Comparison of ENCODE assay signal across 30 mouse cellular contexts in the genomic region with DNA sequence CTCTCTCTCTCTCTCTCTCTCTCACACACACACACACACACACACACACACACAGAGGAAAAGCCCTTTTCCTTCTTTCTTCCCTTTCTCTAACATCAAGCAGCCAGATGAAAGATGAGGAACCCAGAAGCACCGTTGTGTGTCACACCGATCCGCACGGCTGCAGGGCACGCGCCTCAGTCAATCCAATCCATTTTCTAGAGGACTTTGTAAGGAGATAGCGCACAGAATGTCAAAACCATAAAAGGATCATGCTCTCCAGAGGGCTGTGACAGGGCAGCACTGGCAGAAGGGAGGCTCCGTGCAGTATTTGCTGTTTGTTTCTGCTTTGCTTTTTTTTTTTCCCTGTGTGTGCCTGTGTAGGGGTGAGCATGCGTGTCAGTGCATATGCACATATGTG.
DNase-seq lines count a peak whose midpoint lies in the region; ATAC-seq and TF ChIP-seq lines count a peak whose summit lies in the region.
"Had no signal": no experiment of that assay in that cellular context is flagged by ENCODE, and none has a peak within 500 bp of the region (broad histone marks: within the 10 kb centered on the region; RNA-seq: fewer than 3 reads in every experiment).

No protein-coding gene starts in this region.

- H3K4me3 ChIP-seq in hindbrain, embryonic 14.5 days (replicated peaks; ENCODE audit: low read length) = no peak overlapping the region
- H3K4me3 ChIP-seq in hindbrain, embryonic 11.5 days (ENCODE audit: low read depth, low read length) = no peak overlapping the region
- H3K4me3 ChIP-seq in midbrain, embryonic 15.5 days = no peak overlapping the region
- no peak overlapping the region for H3K4me3 ChIP-seq in midbrain, embryonic 10.5 days
- H3K4me3 ChIP-seq in neural tube, embryonic 15.5 days (replicated peaks) = no peak overlapping the region
- H3K4me3 ChIP-seq: embryonic facial prominence, embryonic 10.5 days; embryonic facial prominence, embryonic 13.5 days; erythroblast, embryonic 14.5 days; forebrain, embryonic 12.5 days; forebrain, embryonic 15.5 days; heart, embryonic 13.5 days had no signal

- H3K27ac ChIP-seq in hindbrain, embryonic 14.5 days = peak overlapping the region; percentile 51; the same call in 1 of the 2 replicates
- no peak overlapping the region for H3K27ac ChIP-seq in hindbrain, embryonic 11.5 days (ENCODE audit: low read depth, low read length)
- peak overlapping the region; percentile 32; the same call in 1 of the 2 replicates for H3K27ac ChIP-seq in midbrain, embryonic 15.5 days
- no peak overlapping the region for H3K27ac ChIP-seq in midbrain, embryonic 10.5 days (replicated peaks)
- H3K27ac ChIP-seq in neural tube, embryonic 15.5 days (replicated peaks) = peak overlapping the region; percentile 61
- H3K27ac ChIP-seq: embryonic facial prominence, embryonic 10.5 days; embryonic facial prominence, embryonic 13.5 days; forebrain, embryonic 12.5 days; forebrain, embryonic 15.5 days; heart, embryonic 13.5 days had no signal

- WGBS in hindbrain, embryonic 14.5 days = 59% methylated on average over 9 of the region's 9 CpGs
- 87% methylated on average over 9 of the region's 9 CpGs for WGBS in hindbrain, embryonic 11.5 days
- WGBS in midbrain, embryonic 15.5 days = 57% methylated on average over 9 of the region's 9 CpGs
- WGBS in midbrain, embryonic 10.5 days = 88% methylated on average over 9 of the region's 9 CpGs
- 48% methylated on average over 9 of the region's 9 CpGs for WGBS in neural tube, embryonic 15.5 days

- no peaks in the 10 kb centered on the region for H3K9me3 ChIP-seq in hindbrain, embryonic 14.5 days (ENCODE audit: control insufficient read depth, low read length)
- H3K9me3 ChIP-seq in hindbrain, embryonic 11.5 days (ENCODE audit: control insufficient read depth, low read length) = no peaks in the 10 kb centered on the region
- H3K9me3 ChIP-seq in midbrain, embryonic 15.5 days = no peaks in the 10 kb centered on the region
- H3K9me3 ChIP-seq in midbrain, embryonic 10.5 days (replicated peaks) = no peaks in the 10 kb centered on the region
- H3K9me3 ChIP-seq in neural tube, embryonic 15.5 days (replicated peaks) = no peaks in the 10 kb centered on the region
- H3K9me3 ChIP-seq: embryonic facial prominence, embryonic 10.5 days; embryonic facial prominence, embryonic 13.5 days; forebrain, embryonic 12.5 days; forebrain, embryonic 15.5 days; heart, embryonic 13.5 days had no signal

- no peak overlapping the region for H3K4me2 ChIP-seq in hindbrain, embryonic 14.5 days (replicated peaks)
- no peak overlapping the region for H3K4me2 ChIP-seq in hindbrain, embryonic 11.5 days (replicated peaks; ENCODE audit: low read depth, low read length)
- no peak overlapping the region for H3K4me2 ChIP-seq in midbrain, embryonic 15.5 days
- no peak overlapping the region for H3K4me2 ChIP-seq in neural tube, embryonic 15.5 days
- H3K4me2 ChIP-seq: embryonic facial prominence, embryonic 13.5 days; forebrain, embryonic 12.5 days; forebrain, embryonic 15.5 days; heart, embryonic 13.5 days had no signal

- H3K4me1 ChIP-seq in hindbrain, embryonic 14.5 days (replicated peaks; ENCODE audit: control insufficient read depth, insufficient read depth, low read length) = peaks cover 24% of the 10 kb centered on the region
- no peaks in the 10 kb centered on the region for H3K4me1 ChIP-seq in hindbrain, embryonic 11.5 days (replicated peaks; ENCODE audit: control insufficient read depth, insufficient read depth, low read length)
- H3K4me1 ChIP-seq in midbrain, embryonic 15.5 days = peaks cover 15% of the 10 kb centered on the region
- no peaks in the 10 kb centered on the region for H3K4me1 ChIP-seq in midbrain, embryonic 10.5 days
- H3K4me1 ChIP-seq in neural tube, embryonic 15.5 days = peaks cover 25% of the 10 kb centered on the region
- H3K4me1 ChIP-seq: embryonic facial prominence, embryonic 10.5 days; embryonic facial prominence, embryonic 13.5 days; forebrain, embryonic 12.5 days; forebrain, embryonic 15.5 days; heart, embryonic 13.5 days had no signal

- TF ChIP-seq POLR2A in brain, embryonic 14.5 days (IDR thresholded peaks at IDR 0.05; ENCODE audit: borderline replicate concordance, extremely low read depth, insufficient read depth, insufficient read length, poor library complexity, severe bottlenecking) = no peak

- no peaks in the 10 kb centered on the region for H3K27me3 ChIP-seq in hindbrain, embryonic 14.5 days (ENCODE audit: control insufficient read depth, insufficient read depth, low read length)
- H3K27me3 ChIP-seq in hindbrain, embryonic 11.5 days (ENCODE audit: control insufficient read depth, insufficient read depth, low read length) = no peaks in the 10 kb centered on the region
- H3K27me3 ChIP-seq in midbrain, embryonic 15.5 days (replicated peaks) = no peaks in the 10 kb centered on the region
- no peaks in the 10 kb centered on the region for H3K27me3 ChIP-seq in midbrain, embryonic 10.5 days (ENCODE audit: low read depth, poor library complexity, severe bottlenecking)
- no peaks in the 10 kb centered on the region for H3K27me3 ChIP-seq in neural tube, embryonic 15.5 days (replicated peaks)
- H3K27me3 ChIP-seq: CH12.LX; embryonic facial prominence, embryonic 13.5 days had no signal

- no peak for TF ChIP-seq CTCF in brain, embryonic 14.5 days (IDR thresholded peaks at IDR 0.05; ENCODE audit: borderline replicate concordance, extremely low read depth, insufficient read depth, insufficient read length)

- DNase-seq in hindbrain, embryonic 14.5 days (ENCODE audit: low spot score) = no peak
- DNase-seq in hindbrain, embryonic 11.5 days (ENCODE audit: low spot score) = no peak
- no peak for DNase-seq in midbrain, embryonic 10.5 days (ENCODE audit: low spot score)
- DNase-seq in brain, embryonic 14.5 days (ENCODE audit: low read depth) = peak; percentile 54
- DNase-seq in cerebellum, adult 18-20 months = no peak
- DNase-seq: adrenal gland, postnatal 10 days; adrenal gland, postnatal 36 days; B cell, adult 2 months; cerebellum, adult 11 months; cerebellum, adult 8-10 months; cerebellum, postnatal 10 days; cerebellum, postnatal 36 days; embryo, embryonic 11 days; gastrocnemius, postnatal 25 days; heart, adult 18-20 months; heart, postnatal 14 days; heart, postnatal 4 days had no signal

- H3K9ac ChIP-seq in hindbrain, embryonic 14.5 days = peak overlapping the region; percentile 28; the same call in 1 of the 2 replicates
- no peak overlapping the region for H3K9ac ChIP-seq in hindbrain, embryonic 11.5 days (ENCODE audit: low read depth, low read length)
- H3K9ac ChIP-seq in midbrain, embryonic 15.5 days = no peak overlapping the region
- H3K9ac ChIP-seq in neural tube, embryonic 15.5 days (replicated peaks) = no peak overlapping the region
- H3K9ac ChIP-seq: embryonic facial prominence, embryonic 13.5 days; forebrain, embryonic 12.5 days; forebrain, embryonic 15.5 days; heart, embryonic 13.5 days had no signal

- H3K36me3 ChIP-seq in hindbrain, embryonic 14.5 days (replicated peaks; ENCODE audit: control insufficient read depth, insufficient read depth) = no peaks in the 10 kb centered on the region
- H3K36me3 ChIP-seq in hindbrain, embryonic 11.5 days (ENCODE audit: control insufficient read depth, insufficient read depth, low read length) = no peaks in the 10 kb centered on the region
- no peaks in the 10 kb centered on the region for H3K36me3 ChIP-seq in midbrain, embryonic 15.5 days (replicated peaks)
- no peaks in the 10 kb centered on the region for H3K36me3 ChIP-seq in midbrain, embryonic 10.5 days
- no peaks in the 10 kb centered on the region for H3K36me3 ChIP-seq in neural tube, embryonic 15.5 days
- H3K36me3 ChIP-seq: embryonic facial prominence, embryonic 10.5 days; embryonic facial prominence, embryonic 13.5 days; forebrain, embryonic 12.5 days; forebrain, embryonic 15.5 days; G1E; heart, embryonic 13.5 days had no signal

- no peak for ATAC-seq in hindbrain, embryonic 14.5 days (ENCODE audit: low FRiP score)
- ATAC-seq in hindbrain, embryonic 11.5 days (ENCODE audit: low FRiP score) = no peak
- 0 out of 2 replicates have a peak, but pooled peaks have one; percentile 32 for ATAC-seq in midbrain, embryonic 15.5 days (replicated peaks)
- ATAC-seq in neural tube, embryonic 15.5 days (ENCODE audit: low FRiP score) = peak; percentile 48; the same call in 1 of the 2 replicates
- ATAC-seq: forebrain, embryonic 15.5 days; hindbrain, embryonic 16.5 days; inflammation-experienced regulatory T-cells, adult 6 months; Patski had no signal

Comparison
In these comparisons a context has a peak if more than half of its experiments do, and no peak if none do; other contexts are left out.
1. H3K27ac ChIP-seq: peak in hindbrain, embryonic 14.5 days (single experiment), midbrain, embryonic 15.5 days (single experiment) and neural tube, embryonic 15.5 days (single experiment); none in hindbrain, embryonic 11.5 days (single experiment) and midbrain, embryonic 10.5 days (single experiment).
2. ATAC-seq: peak in midbrain, embryonic 15.5 days (single experiment) and neural tube, embryonic 15.5 days (single experiment); none in hindbrain, embryonic 14.5 days (single experiment) and hindbrain, embryonic 11.5 days (single experiment).